Mouse (Mus musculus): ENCODE measurements around the gene Tjp3.

- TF ChIP-seq GATA1 (IDR thresholded peaks at IDR 0.05; ENCODE audit: low read length) (no peak), TAL1 (IDR thresholded peaks at IDR 0.05; ENCODE audit: low read length) (no peak)
These were observed 60.7 kb downstream of the Tjp3 start, which contains the start of gene Atcay for GRCm38 (mm10) chr10:81230438-81231332.

Data from erythroblast, embryonic 14.5 days (primary cell).